Mouse (Mus musculus): ENCODE measurements at regions not wholly inside any gene's neighbourhood (a gene's known extent, or its start where the extent isn't known, plus 50 kb on each side); places are given as distances from the start of the nearest gene placed in this dataset.
A peak's percentile ranks its signal among the peaks of the same experiment; 100 is the strongest.

- no peak for TF ChIP-seq POLR2A (IDR thresholded peaks at IDR 0.05; ENCODE audit: borderline replicate concordance, extremely low read depth, low read depth, low read length)
- TF ChIP-seq CTCF (IDR thresholded peaks at IDR 0.05; ENCODE audit: insufficient read depth, low read length): peak; percentile 34; the same call in 1 of the 2 replicates
- no peak for DNase-seq
- no peak overlapping the region for H3K4me3 ChIP-seq (replicated peaks; ENCODE audit: extremely low read depth, low read depth, low read length)
- no peaks in the 10 kb centered on the region for H3K4me1 ChIP-seq (ENCODE audit: control insufficient read depth, insufficient read depth, low read length)
- WGBS: 21% methylated on average over 3 of the region's 3 CpGs
These were observed 255.8 kb upstream of the Gpr149 start for GRCm38 (mm10) chr3:62860731-62861130.

GRCm38 (mm10) chr3:62835695-62836476, 230.9 kb upstream of the Gpr149 start:
- DNase-seq: no peak
- 49% methylated on average over 10 of the region's 10 CpGs for WGBS
- Histone ChIP-seq H3K4me1 (ENCODE audit: control insufficient read depth, insufficient read depth, low read length) (no peaks in the 10 kb centered on the region), H3K4me3 (replicated peaks; ENCODE audit: extremely low read depth, low read depth, low read length) (no peak overlapping the region)
- no peak for TF ChIP-seq POLR2A (IDR thresholded peaks at IDR 0.05; ENCODE audit: borderline replicate concordance, extremely low read depth, low read depth, low read length)
- no peak for TF ChIP-seq CTCF (IDR thresholded peaks at IDR 0.05; ENCODE audit: insufficient read depth, low read length)

- DNase-seq: no peak
- no peak for TF ChIP-seq POLR2A (IDR thresholded peaks at IDR 0.05; ENCODE audit: borderline replicate concordance, extremely low read depth, low read depth, low read length)
- TF ChIP-seq CTCF (IDR thresholded peaks at IDR 0.05; ENCODE audit: insufficient read depth, low read length): no peak
- Histone ChIP-seq H3K4me3 (replicated peaks; ENCODE audit: extremely low read depth, low read depth, low read length) (no peak overlapping the region), H3K4me1 (ENCODE audit: control insufficient read depth, insufficient read depth, low read length) (no peaks in the 10 kb centered on the region)
- WGBS: 69% methylated on average over 3 of the region's 3 CpGs
These were observed 219.0 kb upstream of the Gpr149 start for GRCm38 (mm10) chr3:62823892-62824291.

- DNase-seq: peak; percentile 35
- no peaks in the 10 kb centered on the region for H3K4me1 ChIP-seq (ENCODE audit: control insufficient read depth, insufficient read depth, low read length)
- WGBS: 32% methylated on average over 2 of the region's 2 CpGs
- no peak for TF ChIP-seq POLR2A (IDR thresholded peaks at IDR 0.05; ENCODE audit: borderline replicate concordance, extremely low read depth, low read depth, low read length)
- TF ChIP-seq CTCF (IDR thresholded peaks at IDR 0.05; ENCODE audit: insufficient read depth, low read length): no peak
- H3K4me3 ChIP-seq (replicated peaks; ENCODE audit: extremely low read depth, low read depth, low read length): no peak overlapping the region
These were observed 196.1 kb upstream of the Gpr149 start for GRCm38 (mm10) chr3:62801044-62801443.

- TF ChIP-seq CTCF (IDR thresholded peaks at IDR 0.05; ENCODE audit: insufficient read depth, low read length) (no peak), POLR2A (IDR thresholded peaks at IDR 0.05; ENCODE audit: borderline replicate concordance, extremely low read depth, low read depth, low read length) (no peak)
- Histone ChIP-seq H3K4me1 (ENCODE audit: control insufficient read depth, insufficient read depth, low read length) (no peaks in the 10 kb centered on the region), H3K4me3 (replicated peaks; ENCODE audit: extremely low read depth, low read depth, low read length) (no peak overlapping the region)
- DNase-seq: no peak
- 28% methylated on average over 2 of the region's 2 CpGs for WGBS
These were observed 181.3 kb upstream of the Gpr149 start for GRCm38 (mm10) chr3:62786233-62786632.

Data from lung, adult 2 months (tissue).